Mouse (Mus musculus): ENCODE results near the gene Aldh18a1. TPM values are rescaled to one million over a fixed set of nuclear protein-coding genes. Genes with fewer than 3 reads are reported as not detected.

Aldh18a1 gene
- polyA plus RNA-seq, 1 experiment, result 13.3 TPM

DNA sequence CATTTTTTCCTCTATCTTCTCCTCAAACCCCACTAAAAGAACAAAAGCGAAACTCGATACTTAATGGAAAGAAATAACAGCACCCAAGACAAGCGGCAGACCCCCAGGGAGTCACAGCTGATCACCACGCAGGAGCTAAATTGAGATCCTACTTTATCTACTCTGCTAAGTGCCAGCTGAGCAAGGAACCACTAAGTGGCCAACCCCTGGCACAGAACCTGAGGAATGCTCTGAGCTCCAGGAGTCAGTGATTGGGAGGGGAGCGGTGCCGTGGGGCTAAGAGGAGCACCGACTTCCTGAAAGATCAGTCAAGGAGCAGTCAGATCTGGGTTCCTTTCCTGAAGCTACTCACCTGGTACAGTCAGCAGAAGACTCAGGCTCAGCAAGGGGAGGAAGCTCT is 83.9 kb downstream of the Aldh18a1 start:
- Histone ChIP-seq H3K4me1 (ENCODE audit: control insufficient read depth, insufficient read depth, low read length) (peaks cover 11% of the 10 kb centered on the region), H3K4me3 (replicated peaks; ENCODE audit: extremely low read depth, low read depth, low read length) (no peak overlapping the region)
- no peak for DNase-seq
- WGBS, result 70% methylated on average over 7 of the region's 7 CpGs
- TF ChIP-seq CTCF (IDR thresholded peaks at IDR 0.05; ENCODE audit: insufficient read depth, low read length) (no peak), POLR2A (IDR thresholded peaks at IDR 0.05; ENCODE audit: borderline replicate concordance, extremely low read depth, low read depth, low read length) (no peak)

Other genes starting within 250 kb of the Aldh18a1 start
- 26.4 and 43.4 TPM in 2 replicates for gene Sorbs1, start 74.7 kb downstream of the Aldh18a1 start, polyA plus RNA-seq (2012; rRNA removed)
- gene Tctn3, start 23.8 kb upstream of the Aldh18a1 start, polyA plus RNA-seq (2012; rRNA removed), result 12.1 and 12.8 TPM in 2 replicates
- gene Entpd1, start 23.9 kb upstream of the Aldh18a1 start, polyA plus RNA-seq (2012; rRNA removed), result 28.7 and 41.2 TPM in 2 replicates
- gene Cc2d2b, start 160.3 kb upstream of the Aldh18a1 start, polyA plus RNA-seq (2012; rRNA removed), result 0.02 TPM in 1 of 2 replicates, not detected in the other
- gene Ccnj, start 242.8 kb upstream of the Aldh18a1 start, polyA plus RNA-seq (2012; rRNA removed), result 13.6 and 14.0 TPM in 2 replicates

Data from lung, adult 2 months (tissue).